Mouse (Mus musculus): ENCODE data around the gene Hirip3. TPM values are rescaled to one million over a fixed set of nuclear protein-coding genes. Genes with fewer than 3 reads are reported as not detected.

Gene Hirip3
- total and polyA plus RNA-seq, 3 experiments: 53.2 to 158 (median 115) TPM

DNA sequence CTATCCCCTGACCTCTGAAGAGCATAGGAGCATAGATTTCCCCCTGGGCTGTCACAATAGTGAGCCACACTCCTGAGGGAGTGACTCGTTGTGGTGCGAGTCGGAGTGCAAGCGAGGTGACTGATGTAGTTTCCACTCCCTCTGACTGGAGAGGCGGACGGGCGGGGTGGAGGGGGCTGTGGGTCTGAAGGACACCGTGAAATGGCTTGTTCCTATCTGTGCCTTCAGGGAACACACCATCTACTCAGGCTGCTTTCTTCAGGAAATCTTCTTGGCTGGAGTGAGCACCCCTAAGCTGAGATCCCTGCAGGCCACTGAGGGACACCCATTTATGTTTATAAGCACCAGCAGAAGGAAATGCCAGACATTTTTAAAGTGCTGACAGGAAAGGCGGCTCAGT, 39.0 kb upstream of the Hirip3 start:
- Histone ChIP-seq H3K9me3 (replicated peaks) (no peaks in the 10 kb centered on the region), H3K4me1 (ENCODE audit: insufficient read depth, low read depth, low read length) (peaks cover 8% of the 10 kb centered on the region), H3K36me3 (replicated peaks) (no peaks in the 10 kb centered on the region), H3K27me3 (ENCODE audit: insufficient read depth, low read length) (peaks cover 39% of the 10 kb centered on the region), H3K4me3 (ENCODE audit: low read depth, low read length) (no peak overlapping the region)
- no peak for ATAC-seq (ENCODE audit: extremely low read depth, insufficient number of reproducible peaks, low FRiP score, poor library complexity, severe bottlenecking)
- TF ChIP-seq CTCF (IDR thresholded peaks at IDR 0.05; ENCODE audit: low read depth, low read length): no peak
- no peak for TF ChIP-seq TAL1 (conservative IDR thresholded peaks at IDR 0.05; ENCODE audit: low read depth, low read length)
- TF ChIP-seq GATA2 (IDR thresholded peaks at IDR 0.05; ENCODE audit: borderline replicate concordance, low read depth, low read length): no peak
- no peak for TF ChIP-seq POLR2AphosphoS5 (IDR thresholded peaks at IDR 0.05; ENCODE audit: insufficient replicate concordance, low read depth, low read length)
- TF ChIP-seq GATA1 (IDR thresholded peaks at IDR 0.05; ENCODE audit: borderline replicate concordance, low read length): no peak
- no peak for DNase-seq (ENCODE audit: low spot score)

GRCm38 (mm10) chr7:126823202-126823711, 38.5 kb upstream of the Hirip3 start:
- TF ChIP-seq POLR2AphosphoS5 (IDR thresholded peaks at IDR 0.05; ENCODE audit: insufficient replicate concordance, low read depth, low read length) (no peak), GATA2 (IDR thresholded peaks at IDR 0.05; ENCODE audit: borderline replicate concordance, low read depth, low read length) (no peak)

GRCm38 (mm10) chr7:126823940-126824339, 37.8 kb upstream of the Hirip3 start:
- TF ChIP-seq CTCF (IDR thresholded peaks at IDR 0.05; ENCODE audit: low read depth, low read length) (no peak), GATA1 (IDR thresholded peaks at IDR 0.05; ENCODE audit: borderline replicate concordance, low read length) (no peak), GATA2 (IDR thresholded peaks at IDR 0.05; ENCODE audit: borderline replicate concordance, low read depth, low read length) (no peak)
- no peak overlapping the region for H3K4me3 ChIP-seq (ENCODE audit: low read depth, low read length)
- no peaks in the 10 kb centered on the region for H3K36me3 ChIP-seq (replicated peaks)
- H3K4me1 ChIP-seq (ENCODE audit: insufficient read depth, low read depth, low read length): peaks cover 8% of the 10 kb centered on the region
- no peak for DNase-seq (ENCODE audit: low spot score)
- no peaks in the 10 kb centered on the region for H3K9me3 ChIP-seq (replicated peaks)
- H3K27me3 ChIP-seq (ENCODE audit: insufficient read depth, low read length): peaks cover 39% of the 10 kb centered on the region
- no peak for ATAC-seq (ENCODE audit: extremely low read depth, insufficient number of reproducible peaks, low FRiP score, poor library complexity, severe bottlenecking)

More at GRCm38 (mm10) chr7:126823202-126823711, 38.5 kb upstream of the Hirip3 start:
- Histone ChIP-seq H3K4me1 (ENCODE audit: insufficient read depth, low read depth, low read length) (peaks cover 8% of the 10 kb centered on the region), H3K27me3 (ENCODE audit: insufficient read depth, low read length) (peaks cover 37% of the 10 kb centered on the region), H3K4me3 (ENCODE audit: low read depth, low read length) (no peak overlapping the region), H3K36me3 (replicated peaks) (no peaks in the 10 kb centered on the region), H3K9me3 (replicated peaks) (no peaks in the 10 kb centered on the region)
- ATAC-seq (ENCODE audit: extremely low read depth, insufficient number of reproducible peaks, low FRiP score, poor library complexity, severe bottlenecking): no peak
- no peak for DNase-seq (ENCODE audit: low spot score)

DNA sequence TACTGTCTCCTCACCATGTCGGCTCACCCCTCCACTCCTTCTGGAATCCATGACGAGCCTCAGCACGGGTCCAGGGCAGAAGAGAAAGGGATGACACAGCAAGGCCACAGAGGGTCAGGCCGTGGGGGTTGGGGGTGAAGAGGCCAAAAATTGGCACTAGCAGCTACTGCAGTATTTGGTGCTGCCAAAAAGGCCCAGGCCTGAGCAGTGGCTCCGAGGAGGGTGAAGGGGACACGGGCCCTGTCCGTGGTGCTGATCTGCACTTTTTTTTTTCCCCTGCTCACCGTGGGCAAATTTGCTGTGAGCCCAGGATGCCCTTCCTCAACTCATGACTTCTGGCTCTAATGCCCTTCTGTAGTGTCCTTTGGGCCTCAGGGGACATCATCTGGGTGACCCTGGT, 36.4 kb upstream of the Hirip3 start:
- H3K4me3 ChIP-seq (ENCODE audit: low read depth, low read length): no peak overlapping the region
- H3K9me3 ChIP-seq (replicated peaks): no peaks in the 10 kb centered on the region
- H3K4me1 ChIP-seq (ENCODE audit: insufficient read depth, low read depth, low read length): peaks cover 13% of the 10 kb centered on the region
- DNase-seq (ENCODE audit: low spot score) (peak; percentile 59), ATAC-seq (ENCODE audit: extremely low read depth, insufficient number of reproducible peaks, low FRiP score, poor library complexity, severe bottlenecking) (no peak)
- no peaks in the 10 kb centered on the region for H3K36me3 ChIP-seq (replicated peaks)
- TF ChIP-seq GATA2 (IDR thresholded peaks at IDR 0.05; ENCODE audit: borderline replicate concordance, low read depth, low read length): no peak
- no peak for TF ChIP-seq TAL1 (conservative IDR thresholded peaks at IDR 0.05; ENCODE audit: low read depth, low read length)
- no peak for TF ChIP-seq GATA1 (IDR thresholded peaks at IDR 0.05; ENCODE audit: borderline replicate concordance, low read length)
- TF ChIP-seq CTCF (IDR thresholded peaks at IDR 0.05; ENCODE audit: low read depth, low read length): no peak
- TF ChIP-seq POLR2AphosphoS5 (IDR thresholded peaks at IDR 0.05; ENCODE audit: insufficient replicate concordance, low read depth, low read length): no peak
- peaks cover 43% of the 10 kb centered on the region for H3K27me3 ChIP-seq (ENCODE audit: insufficient read depth, low read length)

DNA sequence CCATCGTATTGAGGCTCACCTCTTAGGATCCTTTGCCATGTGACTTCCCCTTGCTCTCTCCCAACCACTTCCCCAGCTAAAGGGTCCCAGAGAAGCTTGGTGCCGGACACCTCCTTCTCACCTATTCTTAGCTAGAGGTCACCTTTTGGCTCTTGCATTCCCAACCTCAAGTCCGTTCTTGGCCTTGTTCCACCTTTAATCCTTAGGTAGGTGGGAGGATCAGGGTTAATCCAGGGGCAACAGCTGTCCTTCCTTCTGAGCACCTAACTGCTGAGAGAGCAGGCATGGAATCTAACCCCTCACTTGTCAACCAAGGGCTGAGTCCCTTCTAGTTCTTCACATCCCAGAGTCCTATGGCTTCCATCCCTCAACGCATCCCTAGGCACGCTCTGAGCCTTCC, 35.8 kb upstream of the Hirip3 start:
- DNase-seq (ENCODE audit: low spot score): no peak

DNA sequence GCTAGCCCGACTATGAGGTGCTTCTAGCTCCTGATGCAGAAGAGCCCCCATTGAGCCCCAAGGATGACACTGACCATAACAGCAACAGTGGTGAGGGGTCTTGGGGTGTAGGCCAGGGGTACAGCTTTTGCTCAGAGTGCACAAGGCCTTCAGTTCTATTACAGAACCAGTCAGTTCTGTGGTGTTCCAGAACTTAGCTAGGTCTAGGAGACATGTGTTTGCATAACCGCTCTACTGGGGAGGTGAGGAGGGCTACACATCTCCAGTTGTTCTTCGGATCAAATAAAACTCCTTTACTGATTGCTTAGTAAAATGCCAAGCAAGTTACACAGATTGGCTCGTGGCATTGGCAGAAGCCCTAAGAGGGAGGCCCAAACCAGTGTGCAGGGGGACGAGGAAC, 30.2 kb upstream of the Hirip3 start, which contains the start of gene 4930451I11Rik:
Gene 4930451I11Rik (minus strand): TSS at position 101 of the 400 bp plus-strand sequence.
- H3K36me3 ChIP-seq (replicated peaks): no peaks in the 10 kb centered on the region
- ATAC-seq (ENCODE audit: extremely low read depth, insufficient number of reproducible peaks, low FRiP score, poor library complexity, severe bottlenecking) (no peak), DNase-seq (ENCODE audit: low spot score) (no peak)
- H3K4me3 ChIP-seq (ENCODE audit: low read depth, low read length): peak within 1 kb of the TSS; percentile 1; the same call in 1 of the 2 replicates
- H3K27me3 ChIP-seq (ENCODE audit: insufficient read depth, low read length): peaks cover 61% of the 10 kb centered on the region
- peaks cover 14% of the 10 kb centered on the region for H3K4me1 ChIP-seq (ENCODE audit: insufficient read depth, low read depth, low read length)
- TF ChIP-seq GATA1 (IDR thresholded peaks at IDR 0.05; ENCODE audit: borderline replicate concordance, low read length): no peak
- TF ChIP-seq CTCF (IDR thresholded peaks at IDR 0.05; ENCODE audit: low read depth, low read length): no peak
- no peak for TF ChIP-seq GATA2 (IDR thresholded peaks at IDR 0.05; ENCODE audit: borderline replicate concordance, low read depth, low read length)
- TF ChIP-seq POLR2AphosphoS5 (IDR thresholded peaks at IDR 0.05; ENCODE audit: insufficient replicate concordance, low read depth, low read length): no peak
- no peak for TF ChIP-seq TAL1 (conservative IDR thresholded peaks at IDR 0.05; ENCODE audit: low read depth, low read length)
- H3K9me3 ChIP-seq (replicated peaks): no peaks in the 10 kb centered on the region

More for the DNA sequence above, 35.8 kb upstream of the Hirip3 start:
- H3K4me1 ChIP-seq (ENCODE audit: insufficient read depth, low read depth, low read length): peaks cover 13% of the 10 kb centered on the region
- H3K9me3 ChIP-seq (replicated peaks): no peaks in the 10 kb centered on the region
- peaks cover 45% of the 10 kb centered on the region for H3K27me3 ChIP-seq (ENCODE audit: insufficient read depth, low read length)
- TF ChIP-seq GATA1 (IDR thresholded peaks at IDR 0.05; ENCODE audit: borderline replicate concordance, low read length) (no peak), CTCF (IDR thresholded peaks at IDR 0.05; ENCODE audit: low read depth, low read length) (no peak), GATA2 (IDR thresholded peaks at IDR 0.05; ENCODE audit: borderline replicate concordance, low read depth, low read length) (no peak), POLR2AphosphoS5 (IDR thresholded peaks at IDR 0.05; ENCODE audit: insufficient replicate concordance, low read depth, low read length) (no peak), TAL1 (conservative IDR thresholded peaks at IDR 0.05; ENCODE audit: low read depth, low read length) (no peak)
- H3K4me3 ChIP-seq (ENCODE audit: low read depth, low read length): no peak overlapping the region
- ATAC-seq (ENCODE audit: extremely low read depth, insufficient number of reproducible peaks, low FRiP score, poor library complexity, severe bottlenecking): no peak
- H3K36me3 ChIP-seq (replicated peaks): no peaks in the 10 kb centered on the region
